ENCODE assay signal across 13 mouse cellular contexts in genomic region chr7:3388885-3389284, GRCm38 (mm10). TPM values are rescaled to one million over a fixed set of nuclear protein-coding genes. Genes with fewer than 3 reads are reported as not detected.
A peak's percentile ranks its signal among the peaks of the same experiment; 100 is the strongest.
DNase-seq lines count a peak whose midpoint lies in the region; ATAC-seq lines count a peak whose summit lies in the region.
"Had no signal": no experiment of that assay in that cellular context is flagged by ENCODE, and none has a peak within 500 bp of the region (broad histone marks: within the 10 kb centered on the region; RNA-seq: fewer than 3 reads in every experiment).

No protein-coding gene starts in this region.

- WGBS in midbrain, embryonic 12.5 days: 76% methylated on average over 6 of the region's 6 CpGs
- WGBS in midbrain, embryonic 11.5 days: 72% methylated on average over 6 of the region's 6 CpGs
- WGBS in embryonic facial prominence, embryonic 12.5 days: 61% methylated on average over 6 of the region's 6 CpGs
- 60% methylated on average over 6 of the region's 6 CpGs for WGBS in hindbrain, embryonic 15.5 days
- WGBS in neural tube, embryonic 14.5 days: 65% methylated on average over 6 of the region's 6 CpGs

- H3K4me2 ChIP-seq in midbrain, embryonic 12.5 days (replicated peaks): peak overlapping the region; percentile 70; the same call in 1 of the 2 replicates
- no peak overlapping the region for H3K4me2 ChIP-seq in midbrain, embryonic 11.5 days
- H3K4me2 ChIP-seq in embryonic facial prominence, embryonic 12.5 days (replicated peaks): peak overlapping the region; percentile 68
- peak overlapping the region; percentile 88 for H3K4me2 ChIP-seq in hindbrain, embryonic 15.5 days
- H3K4me2 ChIP-seq in neural tube, embryonic 14.5 days (ENCODE audit: low read depth, low read length): peak overlapping the region; percentile 74; the same call in 1 of the 2 replicates

- no peak overlapping the region for H3K9ac ChIP-seq in midbrain, embryonic 12.5 days (replicated peaks)
- no peak overlapping the region for H3K9ac ChIP-seq in midbrain, embryonic 11.5 days (ENCODE audit: low read length)
- H3K9ac ChIP-seq in embryonic facial prominence, embryonic 12.5 days: no peak overlapping the region
- H3K9ac ChIP-seq in hindbrain, embryonic 15.5 days: no peak overlapping the region
- no peak overlapping the region for H3K9ac ChIP-seq in neural tube, embryonic 14.5 days (replicated peaks; ENCODE audit: low read depth, low read length)
- H3K9ac ChIP-seq: liver, postnatal 0 days had no signal

- ATAC-seq in midbrain, embryonic 12.5 days (ENCODE audit: low FRiP score, low read depth): no peak
- ATAC-seq in midbrain, embryonic 11.5 days (ENCODE audit: low FRiP score): no peak
- ATAC-seq in embryonic facial prominence, embryonic 12.5 days (ENCODE audit: insufficient number of reproducible peaks, insufficient read depth, low FRiP score, low TSS enrichment): no peak
- no peak for ATAC-seq in hindbrain, embryonic 15.5 days (ENCODE audit: low FRiP score, low read depth)
- no peak for ATAC-seq in neural tube, embryonic 14.5 days (ENCODE audit: low read depth)
- ATAC-seq: liver, postnatal 0 days had no signal

- H3K36me3 ChIP-seq in midbrain, embryonic 12.5 days: peaks cover under 1% of the 10 kb centered on the region
- no peaks in the 10 kb centered on the region for H3K36me3 ChIP-seq in midbrain, embryonic 11.5 days (ENCODE audit: control insufficient read depth, insufficient read depth, low read length)
- peaks cover under 1% of the 10 kb centered on the region; the same call in 1 of the 2 replicates for H3K36me3 ChIP-seq in embryonic facial prominence, embryonic 12.5 days
- H3K36me3 ChIP-seq in hindbrain, embryonic 15.5 days: no peaks in the 10 kb centered on the region
- H3K36me3 ChIP-seq in neural tube, embryonic 14.5 days (ENCODE audit: control insufficient read depth, insufficient read depth, low read length): no peaks in the 10 kb centered on the region

- no peaks in the 10 kb centered on the region for H3K9me3 ChIP-seq in midbrain, embryonic 12.5 days
- H3K9me3 ChIP-seq in midbrain, embryonic 11.5 days (ENCODE audit: control insufficient read depth, low read length): no peaks in the 10 kb centered on the region
- no peaks in the 10 kb centered on the region for H3K9me3 ChIP-seq in embryonic facial prominence, embryonic 12.5 days
- no peaks in the 10 kb centered on the region for H3K9me3 ChIP-seq in hindbrain, embryonic 15.5 days
- no peaks in the 10 kb centered on the region for H3K9me3 ChIP-seq in neural tube, embryonic 14.5 days (ENCODE audit: control insufficient read depth, low read length)

- peaks cover 34% of the 10 kb centered on the region for H3K4me1 ChIP-seq in midbrain, embryonic 12.5 days
- peaks cover 10% of the 10 kb centered on the region for H3K4me1 ChIP-seq in midbrain, embryonic 11.5 days (ENCODE audit: control insufficient read depth, insufficient read depth, low read length)
- H3K4me1 ChIP-seq in embryonic facial prominence, embryonic 12.5 days: peaks cover 20% of the 10 kb centered on the region; the same call in 1 of the 2 replicates
- peaks cover 50% of the 10 kb centered on the region for H3K4me1 ChIP-seq in hindbrain, embryonic 15.5 days (replicated peaks)
- H3K4me1 ChIP-seq in neural tube, embryonic 14.5 days (ENCODE audit: control insufficient read depth, insufficient read depth, low read length): peaks cover 17% of the 10 kb centered on the region; the same call in 1 of the 2 replicates

- H3K27ac ChIP-seq in midbrain, embryonic 12.5 days (replicated peaks): no peak overlapping the region
- no peak overlapping the region for H3K27ac ChIP-seq in midbrain, embryonic 11.5 days (ENCODE audit: low read depth, low read length)
- 0 out of 2 replicates have a peak overlapping the region, but pooled peaks have one; percentile 19 for H3K27ac ChIP-seq in embryonic facial prominence, embryonic 12.5 days
- H3K27ac ChIP-seq in hindbrain, embryonic 15.5 days (replicated peaks): no peak overlapping the region
- H3K27ac ChIP-seq in neural tube, embryonic 14.5 days (ENCODE audit: low read depth, low read length): no peak overlapping the region
- H3K27ac ChIP-seq: kidney, postnatal 0 days had no signal

- no peak overlapping the region for H3K4me3 ChIP-seq in midbrain, embryonic 12.5 days
- H3K4me3 ChIP-seq in midbrain, embryonic 11.5 days (ENCODE audit: low read depth, low read length): no peak overlapping the region
- H3K4me3 ChIP-seq in embryonic facial prominence, embryonic 12.5 days: peak overlapping the region; percentile 13; the same call in 1 of the 2 replicates
- peak overlapping the region; percentile 57 for H3K4me3 ChIP-seq in hindbrain, embryonic 15.5 days
- H3K4me3 ChIP-seq in neural tube, embryonic 14.5 days (ENCODE audit: low read depth, low read length): no peak overlapping the region; the same call in 1 of the 2 replicates
- H3K4me3 ChIP-seq: erythroblast, embryonic 14.5 days had no signal

- DNase-seq in midbrain, embryonic 11.5 days (ENCODE audit: low spot score, missing footprints): no peak
- DNase-seq in spleen, postnatal 14 days (ENCODE audit: low spot score in 2 of 2): no peak
- DNase-seq in ovary, adult 18-20 months (ENCODE audit: low spot score): no peak
- DNase-seq in testis, postnatal 10 days (ENCODE audit: low spot score): no peak
- DNase-seq: cerebellum, adult 8-10 months; liver, postnatal 0 days; thymus, postnatal 4 days had no signal

- peaks cover 3% of the 10 kb centered on the region; the same call in 1 of the 2 replicates for H3K27me3 ChIP-seq in midbrain, embryonic 12.5 days
- no peaks in the 10 kb centered on the region for H3K27me3 ChIP-seq in midbrain, embryonic 11.5 days (ENCODE audit: control insufficient read depth, insufficient read depth, low read length)
- H3K27me3 ChIP-seq in embryonic facial prominence, embryonic 12.5 days: no peaks in the 10 kb centered on the region
- no peaks in the 10 kb centered on the region for H3K27me3 ChIP-seq in hindbrain, embryonic 15.5 days
- H3K27me3 ChIP-seq in neural tube, embryonic 14.5 days (ENCODE audit: control insufficient read depth, insufficient read depth, low read length): no peaks in the 10 kb centered on the region

RNA-seq across cellular contexts. Expression of gene Cacng8, which starts 1.6 kb away (rescaled TPM):
- polyA plus RNA-seq in midbrain, embryonic 12.5 days (2016; fragmentation: Nextera tagmentation; extraction: Ambion mirVana): 7.4 and 7.9 TPM in 2 replicates
- polyA plus RNA-seq in midbrain, embryonic 11.5 days (2014; fragmentation: Nextera tagmentation; extraction: Ambion mirVana): 4.0 and 4.7 TPM in 2 replicates
- 7.3 and 7.5 TPM in 2 replicates for polyA plus RNA-seq in embryonic facial prominence, embryonic 12.5 days (2016; fragmentation: Nextera tagmentation; extraction: Ambion mirVana)
- 11.5 and 14.6 TPM in 2 replicates for polyA plus RNA-seq in hindbrain, embryonic 15.5 days (2015; fragmentation: Nextera tagmentation; extraction: Ambion mirVana)
- polyA plus RNA-seq in neural tube, embryonic 14.5 days (2014; fragmentation: Nextera tagmentation; extraction: Ambion mirVana): 12.9 and 13.5 TPM in 2 replicates
- polyA plus RNA-seq: erythroblast, embryonic 14.5 days; liver, postnatal 0 days had no signal

RNA-seq across cellular contexts. Expression of gene Cacng6, which starts 35.1 kb away (rescaled TPM):
- polyA plus RNA-seq in midbrain, embryonic 12.5 days (2016; fragmentation: Nextera tagmentation; extraction: Ambion mirVana): 0.20 TPM in 1 of 2 replicates, not detected in the other
- not detected in 2 replicates for polyA plus RNA-seq in midbrain, embryonic 11.5 days (2014; fragmentation: Nextera tagmentation; extraction: Ambion mirVana)
- 1.7 and 2.2 TPM in 2 replicates for polyA plus RNA-seq in embryonic facial prominence, embryonic 12.5 days (2016; fragmentation: Nextera tagmentation; extraction: Ambion mirVana)
- 0.18 TPM in 1 of 2 replicates, not detected in the other for polyA plus RNA-seq in hindbrain, embryonic 15.5 days (2015; fragmentation: Nextera tagmentation; extraction: Ambion mirVana)
- 0.29 TPM in 1 of 2 replicates, not detected in the other for polyA plus RNA-seq in neural tube, embryonic 14.5 days (2014; fragmentation: Nextera tagmentation; extraction: Ambion mirVana)
- polyA plus RNA-seq: erythroblast, embryonic 14.5 days; kidney, postnatal 0 days; liver, postnatal 0 days had no signal

RNA-seq across cellular contexts. Expression of gene Cacng7, which starts 56.1 kb away (rescaled TPM):
- 3.5 and 4.2 TPM in 2 replicates for polyA plus RNA-seq in midbrain, embryonic 12.5 days (2016; fragmentation: Nextera tagmentation; extraction: Ambion mirVana)
- polyA plus RNA-seq in midbrain, embryonic 11.5 days (2014; fragmentation: Nextera tagmentation; extraction: Ambion mirVana): 4.2 and 4.4 TPM in 2 replicates
- polyA plus RNA-seq in embryonic facial prominence, embryonic 12.5 days (2016; fragmentation: Nextera tagmentation; extraction: Ambion mirVana): 3.7 TPM in 2 replicates
- 3.9 and 4.1 TPM in 2 replicates for polyA plus RNA-seq in hindbrain, embryonic 15.5 days (2015; fragmentation: Nextera tagmentation; extraction: Ambion mirVana)
- polyA plus RNA-seq in neural tube, embryonic 14.5 days (2014; fragmentation: Nextera tagmentation; extraction: Ambion mirVana): 4.2 and 5.1 TPM in 2 replicates
- polyA plus RNA-seq: erythroblast, embryonic 14.5 days had no signal

Comparison
In these comparisons a context has a peak if more than half of its experiments do, and no peak if none do; other contexts are left out.
1. H3K4me3 ChIP-seq: peak in embryonic facial prominence, embryonic 12.5 days (single experiment) and hindbrain, embryonic 15.5 days (single experiment); none in midbrain, embryonic 12.5 days (single experiment), midbrain, embryonic 11.5 days (single experiment) and neural tube, embryonic 14.5 days (single experiment).